Mouse (Mus musculus): ENCODE results near the gene E2f7.

GRCm38 (mm10) chr10:110743701-110744100 is 1.5 kb upstream of the E2f7 start:
- no peak for TF ChIP-seq CTCF (IDR thresholded peaks at IDR 0.05; ENCODE audit: control insufficient read depth, insufficient read depth, insufficient read length)
- TF ChIP-seq USF1 (IDR thresholded peaks at IDR 0.05; ENCODE audit: low read depth): no peak
- TF ChIP-seq CEBPB (IDR thresholded peaks at IDR 0.05; ENCODE audit: low read depth): no peak
- no peak for TF ChIP-seq MYOD1 (IDR thresholded peaks at IDR 0.05; ENCODE audit: control insufficient read depth, insufficient read length, low read depth)
